Comparison of ENCODE assay signal across 10 mouse cellular contexts in the genomic region with DNA sequence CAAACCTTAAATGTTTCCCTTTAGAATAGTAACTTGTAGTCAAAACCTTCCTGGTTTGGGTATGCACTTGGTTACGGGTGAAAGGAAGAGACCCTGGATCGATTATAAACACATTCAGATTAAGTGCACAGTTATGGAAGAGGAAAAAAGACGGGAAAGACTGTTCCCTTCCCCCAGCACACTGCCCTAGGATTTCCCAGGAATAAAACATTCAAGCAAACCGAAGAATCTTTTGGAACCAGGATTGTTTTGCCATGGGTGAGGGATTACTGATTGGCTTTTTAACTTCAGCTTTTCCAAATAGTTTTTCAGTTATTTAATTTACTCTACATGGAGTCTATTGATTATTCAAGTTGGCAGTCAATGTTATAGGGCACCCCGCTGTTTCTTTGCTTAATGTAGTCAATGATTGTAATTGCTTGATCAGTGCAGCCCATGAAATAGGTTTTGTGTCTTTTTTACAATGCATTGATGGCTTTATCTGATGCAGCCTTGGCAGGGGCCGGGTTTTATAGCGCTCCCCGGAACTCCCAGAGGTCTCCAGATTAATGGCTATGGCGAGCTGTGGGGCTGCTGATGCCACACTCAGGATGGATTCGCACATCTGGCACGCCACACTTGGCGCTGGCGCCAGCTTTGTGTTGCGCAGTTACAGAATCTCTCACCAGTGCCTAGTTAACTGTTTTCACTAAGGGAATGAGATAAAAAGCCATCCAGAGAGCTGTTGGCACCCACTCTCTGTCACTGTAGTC.
DNase-seq lines count a peak whose midpoint lies in the region; ATAC-seq lines count a peak whose summit lies in the region.
"Had no signal": no experiment of that assay in that cellular context is flagged by ENCODE, and none has a peak within 500 bp of the region (broad histone marks: within the 10 kb centered on the region; RNA-seq: fewer than 3 reads in every experiment).

No protein-coding gene starts in this region.

- H3K4me3 ChIP-seq in forebrain, embryonic 11.5 days (ENCODE audit: low read depth, low read length): no peak overlapping the region
- H3K4me3 ChIP-seq in forebrain, embryonic 10.5 days: no peak overlapping the region
- H3K4me3 ChIP-seq in neural tube, embryonic 13.5 days: no peak overlapping the region
- H3K4me3 ChIP-seq: kidney, embryonic 15.5 days had no signal

- H3K4me1 ChIP-seq in forebrain, embryonic 11.5 days (replicated peaks; ENCODE audit: control insufficient read depth, insufficient read depth, low read length): no peaks in the 10 kb centered on the region
- peaks cover 9% of the 10 kb centered on the region for H3K4me1 ChIP-seq in forebrain, embryonic 10.5 days
- peaks cover 32% of the 10 kb centered on the region for H3K4me1 ChIP-seq in neural tube, embryonic 13.5 days (replicated peaks)
- H3K4me1 ChIP-seq: kidney, embryonic 15.5 days had no signal

- no peak for DNase-seq in forebrain, embryonic 11.5 days (ENCODE audit: low spot score)
- no peak for DNase-seq in forebrain, embryonic 10.5 days (ENCODE audit: extremely low spot score, low spot score)
- DNase-seq in embryo, embryonic 9.5 days (ENCODE audit: extremely low spot score): peak; percentile 3
- peak; percentile 3 for DNase-seq in layer of hippocampus, adult 9-11 months
- DNase-seq in ovary, postnatal 14 days (ENCODE audit: low spot score): no peak
- no peak for DNase-seq in ovary, adult 18-20 months (ENCODE audit: low spot score)
- DNase-seq in thymus, postnatal 0 days (ENCODE audit: low spot score): no peak

- H3K27ac ChIP-seq in forebrain, embryonic 11.5 days (ENCODE audit: low read depth, low read length): no peak overlapping the region
- no peak overlapping the region for H3K27ac ChIP-seq in forebrain, embryonic 10.5 days
- peak overlapping the region; percentile 83 for H3K27ac ChIP-seq in neural tube, embryonic 13.5 days (replicated peaks)
- H3K27ac ChIP-seq: kidney, embryonic 15.5 days; liver, embryonic 14.5 days had no signal

- 0 out of 2 replicates have a peak, but pooled peaks have one; percentile 18 for ATAC-seq in forebrain, embryonic 11.5 days (replicated peaks; ENCODE audit: low FRiP score)
- peak; percentile 93 for ATAC-seq in neural tube, embryonic 13.5 days (ENCODE audit: low read depth)

- no peak overlapping the region for H3K9ac ChIP-seq in forebrain, embryonic 11.5 days (ENCODE audit: low read length)
- H3K9ac ChIP-seq in neural tube, embryonic 13.5 days: peak overlapping the region; percentile 22
- H3K9ac ChIP-seq: kidney, embryonic 15.5 days; liver, embryonic 14.5 days had no signal

- no peaks in the 10 kb centered on the region for H3K27me3 ChIP-seq in forebrain, embryonic 11.5 days (ENCODE audit: control insufficient read depth, insufficient read depth, low read length)
- H3K27me3 ChIP-seq in forebrain, embryonic 10.5 days (ENCODE audit: poor library complexity, severe bottlenecking): peaks cover 18% of the 10 kb centered on the region
- no peaks in the 10 kb centered on the region for H3K27me3 ChIP-seq in neural tube, embryonic 13.5 days
- H3K27me3 ChIP-seq: kidney, embryonic 15.5 days had no signal

- H3K9me3 ChIP-seq in forebrain, embryonic 11.5 days (ENCODE audit: control insufficient read depth, low read length): no peaks in the 10 kb centered on the region
- no peaks in the 10 kb centered on the region for H3K9me3 ChIP-seq in forebrain, embryonic 10.5 days
- H3K9me3 ChIP-seq in neural tube, embryonic 13.5 days: no peaks in the 10 kb centered on the region
- H3K9me3 ChIP-seq: kidney, embryonic 15.5 days had no signal

- 48% methylated on average over 14 of the region's 14 CpGs for WGBS in forebrain, embryonic 11.5 days
- 53% methylated on average over 14 of the region's 14 CpGs for WGBS in forebrain, embryonic 10.5 days
- 13% methylated on average over 14 of the region's 14 CpGs for WGBS in neural tube, embryonic 13.5 days

- H3K4me2 ChIP-seq in forebrain, embryonic 11.5 days (ENCODE audit: low read depth, low read length, severe bottlenecking): no peak overlapping the region
- H3K4me2 ChIP-seq in neural tube, embryonic 13.5 days: peak overlapping the region; percentile 44
- H3K4me2 ChIP-seq: kidney, embryonic 15.5 days had no signal

- H3K36me3 ChIP-seq in forebrain, embryonic 11.5 days (ENCODE audit: control insufficient read depth, insufficient read depth, low read length): no peaks in the 10 kb centered on the region
- no peaks in the 10 kb centered on the region for H3K36me3 ChIP-seq in forebrain, embryonic 10.5 days (replicated peaks)
- no peaks in the 10 kb centered on the region for H3K36me3 ChIP-seq in neural tube, embryonic 13.5 days
- H3K36me3 ChIP-seq: kidney, embryonic 15.5 days had no signal

Comparison
In these comparisons a context has a peak if more than half of its experiments do, and no peak if none do; other contexts are left out.
1. DNase-seq: peak in embryo, embryonic 9.5 days (single experiment) and layer of hippocampus, adult 9-11 months (single experiment); none in forebrain, embryonic 11.5 days (single experiment), forebrain, embryonic 10.5 days (single experiment), ovary, postnatal 14 days (single experiment), ovary, adult 18-20 months (single experiment) and thymus, postnatal 0 days (single experiment).